Mouse (Mus musculus): ENCODE measurements around the gene Srebf1. TPM values are rescaled to one million over a fixed set of nuclear protein-coding genes. Genes with fewer than 3 reads are reported as not detected.

Gene Srebf1
- polyA plus RNA-seq, 1 experiment = 106 TPM

DNA sequence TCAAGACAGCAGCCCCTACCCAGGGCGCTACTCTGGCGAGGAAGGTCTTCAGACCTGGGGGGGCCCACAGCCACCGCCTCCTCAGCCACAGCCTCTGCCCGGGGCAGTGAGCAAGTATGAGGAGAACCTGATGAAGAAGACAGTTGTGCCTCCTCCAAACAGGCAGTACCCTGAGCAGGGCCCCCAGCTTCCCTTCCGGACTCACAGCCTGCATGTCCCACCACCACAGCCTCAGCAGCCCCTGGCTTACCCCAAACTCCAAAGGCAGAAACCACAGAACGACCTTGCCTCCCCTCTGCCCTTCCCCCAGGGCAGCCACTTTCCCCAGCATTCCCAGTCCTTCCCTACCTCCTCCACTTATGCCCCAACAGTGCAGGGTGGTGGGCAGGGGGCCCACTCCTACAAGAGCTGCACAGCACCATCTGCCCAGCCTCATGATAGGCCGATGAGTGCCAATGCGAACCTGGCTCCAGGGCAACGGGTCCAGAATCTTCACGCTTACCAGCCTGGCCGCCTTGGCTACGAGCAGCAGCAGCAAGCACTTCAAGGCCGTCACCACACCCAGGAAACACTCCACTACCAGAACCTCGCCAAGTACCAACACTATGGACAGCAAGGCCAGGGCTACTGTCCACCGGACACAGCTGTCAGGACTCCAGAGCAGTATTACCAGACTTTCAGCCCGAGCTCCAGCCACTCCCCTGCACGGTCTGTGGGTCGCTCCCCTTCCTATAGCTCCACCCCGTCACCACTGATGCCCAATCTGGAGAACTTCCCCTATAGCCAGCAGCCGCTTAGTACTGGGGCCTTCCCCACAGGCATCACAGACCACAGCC is 36.8 kb downstream of the Srebf1 start:
- no peaks in the 10 kb centered on the region for H3K27me3 ChIP-seq (ENCODE audit: control insufficient read depth, insufficient read depth, low read length)
- TF ChIP-seq POLR2A (IDR thresholded peaks at IDR 0.05; ENCODE audit: low read depth, low read length) = no peak
- TF ChIP-seq CTCF (IDR thresholded peaks at IDR 0.05; ENCODE audit: extremely low read depth, insufficient read depth, insufficient read length, insufficient replicate concordance) = no peak
- WGBS = 31% methylated on average over 20 of the region's 20 CpGs
- peak; percentile 31 to 58 for DNase-seq (ENCODE audit: low read depth in 1 of 2, low spot score in 2 of 2)
- H3K27ac ChIP-seq (ENCODE audit: insufficient read depth, low read length) = no peak overlapping the region; the same call in 1 of the 2 replicates
- H3K4me3 ChIP-seq (ENCODE audit: extremely low read depth, insufficient read depth, insufficient read length) = no peak overlapping the region
- H3K36me3 ChIP-seq (ENCODE audit: control insufficient read depth, insufficient read depth, low read length) = peaks cover 11% of the 10 kb centered on the region
- H3K4me1 ChIP-seq (ENCODE audit: control insufficient read depth, insufficient read depth, insufficient read length) = peaks cover 21% of the 10 kb centered on the region

- 36% methylated on average over 22 of the region's 22 CpGs for WGBS
These were observed 37.7 kb downstream of the Srebf1 start for GRCm38 (mm10) chr11:60184346-60185325.

GRCm38 (mm10) chr11:60182741-60183140 is 39.6 kb downstream of the Srebf1 start:
- WGBS = 89% methylated on average over 2 of the region's 2 CpGs
- Histone ChIP-seq H3K27me3 (ENCODE audit: control insufficient read depth, insufficient read depth, low read length) (no peaks in the 10 kb centered on the region), H3K4me1 (ENCODE audit: control insufficient read depth, insufficient read depth, insufficient read length) (peaks cover 23% of the 10 kb centered on the region), H3K27ac (ENCODE audit: insufficient read depth, low read length) (no peak overlapping the region), H3K4me3 (ENCODE audit: extremely low read depth, insufficient read depth, insufficient read length) (no peak overlapping the region), H3K36me3 (ENCODE audit: control insufficient read depth, insufficient read depth, low read length) (peaks cover 7% of the 10 kb centered on the region)
- no peak for DNase-seq (ENCODE audit: low read depth in 1 of 2, low spot score in 2 of 2)
- TF ChIP-seq POLR2A (IDR thresholded peaks at IDR 0.05; ENCODE audit: low read depth, low read length) = no peak
- no peak for TF ChIP-seq CTCF (IDR thresholded peaks at IDR 0.05; ENCODE audit: extremely low read depth, insufficient read depth, insufficient read length, insufficient replicate concordance)

More at GRCm38 (mm10) chr11:60184346-60185325, 37.7 kb downstream of the Srebf1 start:
- Histone ChIP-seq H3K36me3 (ENCODE audit: control insufficient read depth, insufficient read depth, low read length) (peaks cover 11% of the 10 kb centered on the region), H3K4me1 (ENCODE audit: control insufficient read depth, insufficient read depth, insufficient read length) (peaks cover 21% of the 10 kb centered on the region), H3K27ac (ENCODE audit: insufficient read depth, low read length) (no peak overlapping the region), H3K4me3 (ENCODE audit: extremely low read depth, insufficient read depth, insufficient read length) (no peak overlapping the region), H3K27me3 (ENCODE audit: control insufficient read depth, insufficient read depth, low read length) (no peaks in the 10 kb centered on the region)
- peak in 1 of 2 experiments; percentile 26 for DNase-seq (ENCODE audit: low read depth in 1 of 2, low spot score in 2 of 2)
- TF ChIP-seq CTCF (IDR thresholded peaks at IDR 0.05; ENCODE audit: extremely low read depth, insufficient read depth, insufficient read length, insufficient replicate concordance) = no peak
- no peak for TF ChIP-seq POLR2A (IDR thresholded peaks at IDR 0.05; ENCODE audit: low read depth, low read length)

DNA sequence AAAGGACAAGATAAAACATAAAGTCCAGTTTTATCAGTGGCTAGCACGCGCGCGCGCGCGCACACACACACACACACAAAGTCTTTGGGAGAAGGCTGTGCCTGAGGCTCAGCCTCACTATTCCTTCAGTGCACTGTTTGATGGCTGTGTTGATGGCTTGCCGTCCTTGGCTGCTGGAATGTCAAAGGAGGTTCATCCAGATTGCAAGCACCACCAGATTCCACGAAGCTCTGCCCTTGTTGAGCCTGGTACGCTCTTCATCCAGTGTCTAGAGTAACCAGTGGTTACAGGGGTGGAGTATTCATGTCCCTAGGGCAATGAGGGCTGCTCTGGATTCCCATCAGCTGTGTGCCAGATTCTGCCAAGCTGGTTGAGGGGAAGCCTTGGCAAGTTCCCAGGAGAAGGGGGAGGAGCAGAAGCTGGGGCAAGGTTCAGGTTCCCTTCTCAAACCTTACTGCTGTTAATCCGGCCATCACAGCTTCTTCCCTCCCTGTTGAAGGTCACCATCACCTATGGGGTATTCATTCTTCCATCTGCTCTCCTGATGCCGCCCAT is 40.2 kb downstream of the Srebf1 start:
- 92% methylated on average over 12 of the region's 12 CpGs for WGBS
- no peak for DNase-seq (ENCODE audit: low read depth in 1 of 2, low spot score in 2 of 2)
- Histone ChIP-seq H3K36me3 (ENCODE audit: control insufficient read depth, insufficient read depth, low read length) (peaks cover 3% of the 10 kb centered on the region), H3K27me3 (ENCODE audit: control insufficient read depth, insufficient read depth, low read length) (no peaks in the 10 kb centered on the region; the same call in 1 of the 2 replicates), H3K27ac (ENCODE audit: insufficient read depth, low read length) (no peak overlapping the region), H3K4me3 (ENCODE audit: extremely low read depth, insufficient read depth, insufficient read length) (no peak overlapping the region), H3K4me1 (ENCODE audit: control insufficient read depth, insufficient read depth, insufficient read length) (peaks cover 24% of the 10 kb centered on the region)
- TF ChIP-seq POLR2A (IDR thresholded peaks at IDR 0.05; ENCODE audit: low read depth, low read length) = no peak
- TF ChIP-seq CTCF (IDR thresholded peaks at IDR 0.05; ENCODE audit: extremely low read depth, insufficient read depth, insufficient read length, insufficient replicate concordance) = no peak

GRCm38 (mm10) chr11:60178506-60178905 is 43.9 kb downstream of the Srebf1 start:
- no peak for DNase-seq (ENCODE audit: low read depth in 1 of 2, low spot score in 2 of 2)
- no peak overlapping the region for H3K4me3 ChIP-seq (ENCODE audit: extremely low read depth, insufficient read depth, insufficient read length)
- no peaks in the 10 kb centered on the region for H3K36me3 ChIP-seq (ENCODE audit: control insufficient read depth, insufficient read depth, low read length)
- H3K4me1 ChIP-seq (ENCODE audit: control insufficient read depth, insufficient read depth, insufficient read length) = peaks cover 9% of the 10 kb centered on the region
- H3K27me3 ChIP-seq (ENCODE audit: control insufficient read depth, insufficient read depth, low read length) = no peaks in the 10 kb centered on the region; the same call in 1 of the 2 replicates
- TF ChIP-seq CTCF (IDR thresholded peaks at IDR 0.05; ENCODE audit: extremely low read depth, insufficient read depth, insufficient read length, insufficient replicate concordance) = no peak
- no peak for TF ChIP-seq POLR2A (IDR thresholded peaks at IDR 0.05; ENCODE audit: low read depth, low read length)
- H3K27ac ChIP-seq (ENCODE audit: insufficient read depth, low read length) = no peak overlapping the region

GRCm38 (mm10) chr11:60178005-60178404 is 44.4 kb downstream of the Srebf1 start:
- no peak overlapping the region for H3K27ac ChIP-seq (ENCODE audit: insufficient read depth, low read length)
- DNase-seq (ENCODE audit: low read depth in 1 of 2, low spot score in 2 of 2) = no peak
- peaks cover 9% of the 10 kb centered on the region for H3K4me1 ChIP-seq (ENCODE audit: control insufficient read depth, insufficient read depth, insufficient read length)
- TF ChIP-seq POLR2A (IDR thresholded peaks at IDR 0.05; ENCODE audit: low read depth, low read length) (no peak), CTCF (IDR thresholded peaks at IDR 0.05; ENCODE audit: extremely low read depth, insufficient read depth, insufficient read length, insufficient replicate concordance) (no peak)
- 81% methylated on average over 6 of the region's 6 CpGs for WGBS
- H3K27me3 ChIP-seq (ENCODE audit: control insufficient read depth, insufficient read depth, low read length) = no peaks in the 10 kb centered on the region; the same call in 1 of the 2 replicates
- H3K4me3 ChIP-seq (ENCODE audit: extremely low read depth, insufficient read depth, insufficient read length) = no peak overlapping the region
- H3K36me3 ChIP-seq (ENCODE audit: control insufficient read depth, insufficient read depth, low read length) = no peaks in the 10 kb centered on the region
